8 mouse cellular contexts compared by ENCODE assay signal in genomic region chr5:5693541-5693955, GRCm38 (mm10). TPM values are rescaled to one million over a fixed set of nuclear protein-coding genes. Genes with fewer than 3 reads are reported as not detected.
A peak's percentile ranks its signal among the peaks of the same experiment; 100 is the strongest.
DNase-seq lines count a peak whose midpoint lies in the region; ATAC-seq lines count a peak whose summit lies in the region.

No protein-coding gene starts in this region.

- under 1% methylated on average over 28 of the region's 29 CpGs for WGBS in forebrain, embryonic 13.5 days
- WGBS in liver, embryonic 11.5 days, result 3% methylated on average over 29 of the region's 29 CpGs
- under 1% methylated on average over 29 of the region's 29 CpGs for WGBS in stomach, embryonic 16.5 days

- H3K4me1 ChIP-seq in forebrain, embryonic 13.5 days, result peaks cover 13% of the 10 kb centered on the region; the same call in 1 of the 2 replicates
- no peaks in the 10 kb centered on the region for H3K4me1 ChIP-seq in liver, embryonic 11.5 days (replicated peaks; ENCODE audit: control insufficient read depth, insufficient read depth, low read length)
- H3K4me1 ChIP-seq in stomach, embryonic 16.5 days (ENCODE audit: control insufficient read depth, insufficient read depth, low read length), result no peaks in the 10 kb centered on the region

- H3K9ac ChIP-seq in forebrain, embryonic 13.5 days, result peak overlapping the region; percentile 86
- H3K9ac ChIP-seq in liver, embryonic 11.5 days (ENCODE audit: low read depth, low read length), result peak overlapping the region; percentile 60
- peak overlapping the region; percentile 90 for H3K9ac ChIP-seq in stomach, embryonic 16.5 days (ENCODE audit: low read length)

- ATAC-seq in forebrain, embryonic 13.5 days, result peak; percentile 69
- peak; percentile 26; the same call in 1 of the 2 replicates for ATAC-seq in liver, embryonic 11.5 days (replicated peaks; ENCODE audit: low FRiP score)
- ATAC-seq in stomach, embryonic 16.5 days (ENCODE audit: insufficient read depth, low FRiP score), result peak; percentile 73; the same call in 1 of the 2 replicates

- H3K4me3 ChIP-seq in forebrain, embryonic 13.5 days, result peak overlapping the region; percentile 75
- peak overlapping the region; percentile 62 for H3K4me3 ChIP-seq in liver, embryonic 11.5 days (ENCODE audit: low read depth, low read length)
- peak overlapping the region; percentile 79 for H3K4me3 ChIP-seq in stomach, embryonic 16.5 days (replicated peaks; ENCODE audit: low read length)

- H3K27ac ChIP-seq in forebrain, embryonic 13.5 days, result peak overlapping the region; percentile 35; the same call in 1 of the 2 replicates
- peak overlapping the region; percentile 74 for H3K27ac ChIP-seq in liver, embryonic 11.5 days (ENCODE audit: low read depth, low read length)
- H3K27ac ChIP-seq in stomach, embryonic 16.5 days (ENCODE audit: low read length), result no peak overlapping the region

- H3K9me3 ChIP-seq in forebrain, embryonic 13.5 days (replicated peaks), result no peaks in the 10 kb centered on the region
- H3K9me3 ChIP-seq in liver, embryonic 11.5 days (ENCODE audit: control insufficient read depth, low read length), result no peaks in the 10 kb centered on the region
- H3K9me3 ChIP-seq in stomach, embryonic 16.5 days (replicated peaks; ENCODE audit: control insufficient read depth, low read length), result no peaks in the 10 kb centered on the region

- peak; percentile 23 for DNase-seq in kidney, adult 9 months
- DNase-seq in kidney, postnatal 10 days, result no peak
- peak; percentile 31 for DNase-seq in brain, adult 2 months (ENCODE audit: low read depth, low spot score)
- peak; percentile 50 for DNase-seq in liver, embryonic 11.5 days (ENCODE audit: low spot score)
- DNase-seq in layer of hippocampus, adult 9-10 months (ENCODE audit: low spot score), result no peak
- no peak for DNase-seq in right cerebral cortex, adult 18-20 months

- no peaks in the 10 kb centered on the region for H3K27me3 ChIP-seq in forebrain, embryonic 13.5 days
- peaks cover 12% of the 10 kb centered on the region for H3K27me3 ChIP-seq in liver, embryonic 11.5 days (replicated peaks; ENCODE audit: control insufficient read depth, insufficient read depth, low read length)
- H3K27me3 ChIP-seq in stomach, embryonic 16.5 days (ENCODE audit: control insufficient read depth, insufficient read depth, low read length), result no peaks in the 10 kb centered on the region

- H3K36me3 ChIP-seq in forebrain, embryonic 13.5 days (ENCODE audit: poor library complexity, severe bottlenecking), result no peaks in the 10 kb centered on the region
- no peaks in the 10 kb centered on the region for H3K36me3 ChIP-seq in liver, embryonic 11.5 days (ENCODE audit: control insufficient read depth, insufficient read depth, low read length)
- H3K36me3 ChIP-seq in stomach, embryonic 16.5 days (ENCODE audit: control insufficient read depth, insufficient read depth, low read length), result no peaks in the 10 kb centered on the region

- H3K4me2 ChIP-seq in forebrain, embryonic 13.5 days, result peak overlapping the region; percentile 88
- H3K4me2 ChIP-seq in liver, embryonic 11.5 days, result peak overlapping the region; percentile 70
- peak overlapping the region; percentile 58 for H3K4me2 ChIP-seq in stomach, embryonic 16.5 days (ENCODE audit: low read depth, low read length)

RNA-seq across cellular contexts. Expression of gene Steap2, which starts 0.8 kb away (rescaled TPM):
- 5.4 and 6.2 TPM in 2 replicates for polyA plus RNA-seq in forebrain, embryonic 13.5 days (2015; fragmentation: Nextera tagmentation; extraction: Ambion mirVana)
- 11.5 and 11.9 TPM in 2 replicates for polyA plus RNA-seq in liver, embryonic 11.5 days (2014; fragmentation: Nextera tagmentation; extraction: Ambion mirVana)
- polyA plus RNA-seq in stomach, embryonic 16.5 days (2015; fragmentation: Nextera tagmentation; extraction: Ambion mirVana), result 7.2 and 7.3 TPM in 2 replicates

RNA-seq across cellular contexts. Expression of gene Cfap69, which starts 29.5 kb away (rescaled TPM):
- 7.3 and 8.3 TPM in 2 replicates for polyA plus RNA-seq in forebrain, embryonic 13.5 days (2015; fragmentation: Nextera tagmentation; extraction: Ambion mirVana)
- polyA plus RNA-seq in liver, embryonic 11.5 days (2014; fragmentation: Nextera tagmentation; extraction: Ambion mirVana), result 0.26 and 1.3 TPM in 2 replicates
- polyA plus RNA-seq in stomach, embryonic 16.5 days (2015; fragmentation: Nextera tagmentation; extraction: Ambion mirVana), result 3.8 and 4.4 TPM in 2 replicates

RNA-seq across cellular contexts. Expression of gene Steap1, which starts 55.6 kb away (rescaled TPM):
- 3.5 and 4.8 TPM in 2 replicates for polyA plus RNA-seq in forebrain, embryonic 13.5 days (2015; fragmentation: Nextera tagmentation; extraction: Ambion mirVana)
- 10.5 and 11.1 TPM in 2 replicates for polyA plus RNA-seq in liver, embryonic 11.5 days (2014; fragmentation: Nextera tagmentation; extraction: Ambion mirVana)
- polyA plus RNA-seq in stomach, embryonic 16.5 days (2015; fragmentation: Nextera tagmentation; extraction: Ambion mirVana), result 10.8 and 11.8 TPM in 2 replicates

Comparison
In these comparisons a context has a peak if more than half of its experiments do, and no peak if none do; other contexts are left out.
1. DNase-seq: peak in kidney, adult 9 months (single experiment), brain, adult 2 months (single experiment) and liver, embryonic 11.5 days (single experiment); none in kidney, postnatal 10 days (single experiment), layer of hippocampus, adult 9-10 months (single experiment) and right cerebral cortex, adult 18-20 months (single experiment).
2. Peak in every context shown above with its lines, with median percentiles within 50 percentile points of each other: ATAC-seq, H3K4me2 ChIP-seq, H3K4me3 ChIP-seq and H3K9ac ChIP-seq.